Mouse (Mus musculus) erythroblast, embryonic 14.5 days (primary cell): ENCODE data around the gene Mbtps1. TPM values are rescaled to one million over a fixed set of nuclear protein-coding genes. Genes with fewer than 3 reads are reported as not detected.

Experiments used
- H3K27me3 ChIP-seq: 2 replicates; pipeline ENCODE4 v1.6.1; 2012; ENCODE audit warnings: inconsistent platforms; ENCODE audit not compliant: control insufficient read depth
- H3K36me3 ChIP-seq: 2 replicates; pipeline ENCODE4 v1.6.1; 2012; ENCODE audit warnings: mild to moderate bottlenecking, inconsistent platforms; ENCODE audit not compliant: control insufficient read depth
- H3K4me1 ChIP-seq: 2 replicates; pipeline ENCODE4 v1.6.1; 2012; ENCODE audit warnings: inconsistent platforms; ENCODE audit not compliant: control insufficient read depth
- H3K4me3 ChIP-seq: replicated peaks from 2 replicates; pipeline ENCODE3; 2012; ENCODE audit warnings: moderate library complexity, mild to moderate bottlenecking, inconsistent platforms
- H3K9me3 ChIP-seq: 2 replicates; pipeline ENCODE4 v1.6.1; 2012; ENCODE audit warnings: low read length, inconsistent platforms, mixed read lengths; ENCODE audit not compliant: control insufficient read depth
- GATA1 ChIP-seq: IDR thresholded peaks from 2 replicates; pipeline ENCODE4 v1.6.1; 2012; ENCODE audit warnings: low read length, inconsistent platforms, mixed read lengths
- TAL1 ChIP-seq: IDR thresholded peaks from 3 replicates; pipeline ENCODE4 v1.6.1; 2012; ENCODE audit warnings: low read length, inconsistent platforms, mixed read lengths
- polyA plus RNA-seq: library from polyadenylated mRNA; stranded (reverse); fragments of >175 nt; gene quantifications from 2 replicates; pipeline ENCODE4 v1.2.3, GENCODE M21; 2012

Gene Mbtps1
- polyA plus RNA-seq, 1 experiment, result 13.4 TPM

DNA sequence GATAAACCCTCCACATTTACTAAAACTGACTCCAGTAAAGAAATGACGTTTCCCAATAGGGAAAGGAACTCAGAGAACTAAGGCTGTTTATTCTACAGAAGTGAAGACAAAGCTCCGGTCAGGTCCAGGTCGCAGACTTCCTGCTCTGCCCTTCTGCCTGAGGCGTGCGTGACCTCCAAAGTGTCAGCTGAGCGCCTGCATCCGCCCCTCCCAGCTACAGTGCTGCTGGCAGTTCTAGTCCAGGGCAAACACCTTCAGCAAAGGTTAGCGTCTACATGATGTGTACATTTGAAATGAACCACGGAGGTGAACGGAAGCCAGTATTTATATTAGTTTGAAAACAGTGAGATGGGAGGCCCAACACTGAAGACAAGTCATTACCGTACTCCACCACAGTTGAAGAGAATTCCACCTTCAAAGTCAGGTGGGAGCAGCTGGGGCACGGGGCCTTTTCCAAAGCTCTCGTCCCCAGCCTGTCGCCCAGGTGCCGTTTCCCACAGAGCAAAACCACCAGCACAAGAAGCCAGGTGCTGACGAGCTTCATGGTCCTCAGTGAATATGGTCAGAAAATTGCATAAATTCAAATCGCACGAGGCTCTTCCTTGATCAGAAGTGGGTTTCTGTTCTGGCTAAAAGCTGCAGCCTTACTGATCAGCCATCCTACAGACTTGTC, 11.4 kb downstream of the Mbtps1 start:
- TF ChIP-seq TAL1, result no peak
- no peak for TF ChIP-seq GATA1
- no peak overlapping the region for H3K4me3 ChIP-seq
- peaks cover 82% of the 10 kb centered on the region for H3K36me3 ChIP-seq
- H3K4me1 ChIP-seq, result peaks cover 5% of the 10 kb centered on the region; the same call in 1 of the 2 replicates
- H3K9me3 ChIP-seq, result no peaks in the 10 kb centered on the region
- H3K27me3 ChIP-seq, result no peaks in the 10 kb centered on the region

GRCm38 (mm10) chr8:119545791-119546190, 12.7 kb downstream of the Mbtps1 start:
- Histone ChIP-seq H3K27me3 (no peaks in the 10 kb centered on the region), H3K36me3 (peaks cover 92% of the 10 kb centered on the region), H3K9me3 (no peaks in the 10 kb centered on the region), H3K4me1 (peaks cover 3% of the 10 kb centered on the region; the same call in 1 of the 2 replicates), H3K4me3 (no peak overlapping the region)
- TF ChIP-seq GATA1 (no peak), TAL1 (no peak)

DNA sequence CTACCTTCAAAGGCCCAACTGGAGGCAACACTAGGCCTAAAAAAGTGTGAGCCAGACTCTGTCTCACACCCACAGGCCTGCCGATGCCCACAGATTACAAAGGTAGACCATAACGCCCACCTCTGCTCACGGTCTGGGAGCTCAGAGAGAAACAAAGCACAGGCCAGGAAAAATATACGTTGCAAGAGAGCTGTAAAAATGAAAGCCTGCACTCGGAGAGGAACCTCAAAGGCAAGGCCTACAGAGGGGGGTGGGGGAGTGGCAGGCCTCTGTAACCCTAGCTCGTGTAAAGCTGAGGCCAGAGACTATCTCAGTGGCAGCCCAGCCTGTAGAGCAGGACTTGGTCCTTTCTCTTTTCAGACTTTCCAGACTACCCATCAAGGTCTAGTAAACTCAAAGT, 13.4 kb downstream of the Mbtps1 start:
- no peaks in the 10 kb centered on the region for H3K9me3 ChIP-seq
- no peaks in the 10 kb centered on the region for H3K4me1 ChIP-seq
- peaks cover 95% of the 10 kb centered on the region for H3K36me3 ChIP-seq
- no peaks in the 10 kb centered on the region for H3K27me3 ChIP-seq
- TF ChIP-seq TAL1 (no peak), GATA1 (no peak)
- H3K4me3 ChIP-seq, result no peak overlapping the region

GRCm38 (mm10) chr8:119544606-119545005, 13.9 kb downstream of the Mbtps1 start:
- Histone ChIP-seq H3K9me3 (no peaks in the 10 kb centered on the region), H3K4me1 (no peaks in the 10 kb centered on the region), H3K27me3 (no peaks in the 10 kb centered on the region), H3K4me3 (no peak overlapping the region), H3K36me3 (peaks cover 96% of the 10 kb centered on the region)
- TF ChIP-seq TAL1 (no peak), GATA1 (no peak)

DNA sequence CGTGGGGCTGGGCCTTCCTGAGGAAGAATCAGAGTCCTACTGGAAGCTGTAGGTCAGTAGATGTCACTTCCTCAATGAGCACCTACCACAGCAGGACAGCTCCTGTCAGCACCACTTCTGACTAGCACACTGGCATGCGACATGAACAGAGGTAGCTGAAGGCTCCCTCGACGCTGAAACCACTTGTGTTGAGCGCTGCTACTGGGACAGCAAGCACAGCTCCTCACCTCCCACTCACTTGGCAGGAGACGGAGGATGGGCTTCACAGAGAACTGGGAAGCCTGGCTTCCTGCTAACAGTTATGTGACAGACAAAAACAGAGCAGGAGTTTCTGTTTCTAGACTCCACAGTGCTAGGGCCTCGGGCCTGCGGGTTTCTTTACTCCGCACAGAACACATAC, 26.6 kb downstream of the Mbtps1 start:
- H3K9me3 ChIP-seq, result no peaks in the 10 kb centered on the region
- no peaks in the 10 kb centered on the region for H3K27me3 ChIP-seq
- no peak overlapping the region for H3K4me3 ChIP-seq
- no peaks in the 10 kb centered on the region for H3K4me1 ChIP-seq
- TF ChIP-seq TAL1, result no peak
- TF ChIP-seq GATA1, result no peak
- H3K36me3 ChIP-seq, result peaks cover 98% of the 10 kb centered on the region

DNA sequence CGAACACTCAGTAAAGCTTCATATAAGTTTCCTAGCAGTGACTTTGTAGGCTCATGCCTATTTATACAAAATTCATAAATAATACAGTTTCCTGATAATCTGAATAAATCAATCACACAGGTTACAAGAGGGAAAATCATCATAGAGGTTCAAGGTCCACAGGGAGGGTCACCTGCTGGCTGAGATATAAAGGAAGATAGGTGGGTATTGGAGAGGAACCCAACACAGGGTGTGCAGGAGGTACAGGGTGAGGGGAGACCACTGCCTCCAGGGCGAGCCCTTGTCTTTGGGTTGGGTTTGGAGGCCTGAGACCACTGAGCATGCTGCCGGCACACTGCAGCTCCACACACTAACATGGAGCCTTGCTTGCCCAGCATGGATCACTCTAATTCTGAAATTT, 27.1 kb downstream of the Mbtps1 start:
- Histone ChIP-seq H3K4me1 (no peaks in the 10 kb centered on the region), H3K27me3 (no peaks in the 10 kb centered on the region), H3K9me3 (no peaks in the 10 kb centered on the region), H3K4me3 (no peak overlapping the region), H3K36me3 (peaks cover 97% of the 10 kb centered on the region)
- TF ChIP-seq TAL1 (no peak), GATA1 (no peak)

GRCm38 (mm10) chr8:119530937-119531336, 27.6 kb downstream of the Mbtps1 start:
- peaks cover 94% of the 10 kb centered on the region for H3K36me3 ChIP-seq
- no peaks in the 10 kb centered on the region for H3K9me3 ChIP-seq
- no peaks in the 10 kb centered on the region for H3K27me3 ChIP-seq
- H3K4me1 ChIP-seq, result no peaks in the 10 kb centered on the region
- TF ChIP-seq GATA1, result no peak
- no peak for TF ChIP-seq TAL1
- H3K4me3 ChIP-seq, result no peak overlapping the region

- TF ChIP-seq GATA1 (no peak), TAL1 (no peak)
- Histone ChIP-seq H3K36me3 (peaks cover 94% of the 10 kb centered on the region), H3K4me3 (no peak overlapping the region), H3K4me1 (no peaks in the 10 kb centered on the region), H3K27me3 (no peaks in the 10 kb centered on the region), H3K9me3 (no peaks in the 10 kb centered on the region)
These were observed 29.8 kb downstream of the Mbtps1 start for GRCm38 (mm10) chr8:119528762-119529161.

DNA sequence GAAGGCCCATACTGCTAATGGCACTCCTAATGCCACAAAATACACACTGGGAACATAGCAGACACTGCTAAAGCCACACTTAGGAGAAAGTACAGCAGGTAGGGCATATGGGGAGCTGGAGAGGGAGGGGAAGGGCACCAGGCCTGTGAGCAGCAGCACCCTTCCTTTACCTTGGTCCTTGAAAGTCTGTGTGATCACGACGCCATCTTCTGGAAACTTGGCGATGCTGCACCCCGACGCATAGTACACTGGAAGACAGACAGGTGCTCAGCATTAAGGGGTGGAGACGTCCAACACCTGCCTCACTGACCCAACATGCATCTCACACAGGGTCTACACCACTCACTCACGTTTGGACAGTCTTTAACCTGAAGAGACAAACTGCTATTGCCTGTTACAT, 38.4 kb downstream of the Mbtps1 start:
- no peak overlapping the region for H3K4me3 ChIP-seq
- H3K36me3 ChIP-seq, result peaks cover 98% of the 10 kb centered on the region
- TF ChIP-seq GATA1 (no peak), TAL1 (no peak)
- H3K9me3 ChIP-seq, result no peaks in the 10 kb centered on the region
- H3K4me1 ChIP-seq, result peaks cover 3% of the 10 kb centered on the region
- no peaks in the 10 kb centered on the region for H3K27me3 ChIP-seq

DNA sequence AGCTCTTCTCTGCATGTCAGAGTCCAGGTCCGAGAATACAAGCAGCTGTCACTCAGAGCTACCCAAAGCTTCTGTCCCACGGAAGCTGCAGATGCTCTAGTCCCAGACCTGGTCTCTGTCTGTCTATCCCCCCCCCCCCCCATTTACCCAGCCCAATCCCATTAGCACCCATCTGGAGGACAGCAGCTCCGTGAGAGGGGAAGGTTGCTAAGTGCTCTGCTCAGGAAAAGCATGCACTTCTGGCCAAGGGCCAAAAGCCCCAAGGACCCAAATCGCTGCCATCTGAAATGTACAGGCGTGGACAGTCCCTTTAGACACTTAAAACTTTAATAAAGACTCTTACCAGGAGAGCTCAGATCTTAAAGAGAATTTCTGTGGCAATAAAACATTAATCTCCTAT, 41.9 kb downstream of the Mbtps1 start:
- Histone ChIP-seq H3K27me3 (no peaks in the 10 kb centered on the region), H3K9me3 (no peaks in the 10 kb centered on the region), H3K36me3 (peaks cover 100% of the 10 kb centered on the region)

More for the DNA sequence above, 41.9 kb downstream of the Mbtps1 start:
- Histone ChIP-seq H3K4me1 (peaks cover 5% of the 10 kb centered on the region), H3K4me3 (no peak overlapping the region)
- TF ChIP-seq GATA1, result no peak
- TF ChIP-seq TAL1, result no peak
